Mouse (Mus musculus): Measurements from ENCODE around the gene Atp2a2. TPM values are rescaled to one million over a fixed set of nuclear protein-coding genes. Genes with fewer than 3 reads are reported as not detected.
"Not testable (repeated sequence)": the region's sequence is repeated elsewhere in the genome, so short reads cannot be mapped to it uniquely, and the experiment has no call there.

Atp2a2 gene
- polyA plus RNA-seq, 1 experiment = 23.7 TPM

GRCm38 (mm10) chr5:122421271-122422068, 80.6 kb downstream of the Atp2a2 start, which contains the start of gene Anapc7:
TSS of gene Anapc7 (plus strand) at chr5:122421693.
- no peaks in the 10 kb centered on the region for H3K27me3 ChIP-seq (ENCODE audit: control insufficient read depth, insufficient read depth, low read length)
- peak within 1 kb of the TSS; percentile 93 for H3K4me3 ChIP-seq (ENCODE audit: extremely low read depth, insufficient read depth, insufficient read length)
- TF ChIP-seq CTCF (IDR thresholded peaks at IDR 0.05; ENCODE audit: extremely low read depth, insufficient read depth, insufficient read length, insufficient replicate concordance) = no peak
- TF ChIP-seq POLR2A (IDR thresholded peaks at IDR 0.05; ENCODE audit: low read depth, low read length) = no peak
- no peaks in the 10 kb centered on the region for H3K36me3 ChIP-seq (ENCODE audit: control insufficient read depth, insufficient read depth, low read length)
- peaks cover 5% of the 10 kb centered on the region; the same call in 1 of the 2 replicates for H3K4me1 ChIP-seq (ENCODE audit: control insufficient read depth, insufficient read depth, insufficient read length)
- no peak for DNase-seq (ENCODE audit: low read depth in 1 of 2, low spot score in 2 of 2)
- 21% methylated on average over 17 of the region's 17 CpGs for WGBS
- H3K27ac ChIP-seq (ENCODE audit: insufficient read depth, low read length) = peak within 1 kb of the TSS; percentile 80

- not testable (repeated sequence) for H3K36me3 ChIP-seq (ENCODE audit: control insufficient read depth, insufficient read depth, low read length); H3K4me1 ChIP-seq (ENCODE audit: control insufficient read depth, insufficient read depth, insufficient read length); H3K27ac ChIP-seq (ENCODE audit: insufficient read depth, low read length); H3K4me3 ChIP-seq (ENCODE audit: extremely low read depth, insufficient read depth, insufficient read length); H3K27me3 ChIP-seq (ENCODE audit: control insufficient read depth, insufficient read depth, low read length); DNase-seq (ENCODE audit: low read depth in 1 of 2, low spot score in 2 of 2)
- WGBS = 61% methylated on average over 4 of the region's 4 CpGs
Measured at GRCm38 (mm10) chr5:122420676-122421075, 81.3 kb downstream of the Atp2a2 start.

- Histone ChIP-seq H3K27me3 (ENCODE audit: control insufficient read depth, insufficient read depth, low read length) (no peaks in the 10 kb centered on the region), H3K36me3 (ENCODE audit: control insufficient read depth, insufficient read depth, low read length) (no peaks in the 10 kb centered on the region), H3K27ac (ENCODE audit: insufficient read depth, low read length) (no peak overlapping the region), H3K4me3 (ENCODE audit: extremely low read depth, insufficient read depth, insufficient read length) (no peak overlapping the region), H3K4me1 (ENCODE audit: control insufficient read depth, insufficient read depth, insufficient read length) (no peaks in the 10 kb centered on the region)
- no peak for DNase-seq (ENCODE audit: low read depth in 1 of 2, low spot score in 2 of 2)
- no peak for TF ChIP-seq CTCF (IDR thresholded peaks at IDR 0.05; ENCODE audit: extremely low read depth, insufficient read depth, insufficient read length, insufficient replicate concordance)
- no peak for TF ChIP-seq POLR2A (IDR thresholded peaks at IDR 0.05; ENCODE audit: low read depth, low read length)
- 94% methylated on average over 12 of the region's 12 CpGs for WGBS
Measured at GRCm38 (mm10) chr5:122415465-122415864, 86.6 kb downstream of the Atp2a2 start.

- no peak for DNase-seq (ENCODE audit: low read depth in 1 of 2, low spot score in 2 of 2)
- WGBS = 92% methylated on average over 5 of the region's 5 CpGs
- Histone ChIP-seq H3K27me3 (ENCODE audit: control insufficient read depth, insufficient read depth, low read length) (no peaks in the 10 kb centered on the region), H3K36me3 (ENCODE audit: control insufficient read depth, insufficient read depth, low read length) (peaks cover 5% of the 10 kb centered on the region), H3K27ac (ENCODE audit: insufficient read depth, low read length) (no peak overlapping the region), H3K4me3 (ENCODE audit: extremely low read depth, insufficient read depth, insufficient read length) (no peak overlapping the region), H3K4me1 (ENCODE audit: control insufficient read depth, insufficient read depth, insufficient read length) (no peaks in the 10 kb centered on the region)
- TF ChIP-seq POLR2A (IDR thresholded peaks at IDR 0.05; ENCODE audit: low read depth, low read length) (no peak), CTCF (IDR thresholded peaks at IDR 0.05; ENCODE audit: extremely low read depth, insufficient read depth, insufficient read length, insufficient replicate concordance) (no peak)
Measured at GRCm38 (mm10) chr5:122414351-122414750, 87.7 kb downstream of the Atp2a2 start.

- Histone ChIP-seq H3K27ac (ENCODE audit: insufficient read depth, low read length) (no peak overlapping the region), H3K27me3 (ENCODE audit: control insufficient read depth, insufficient read depth, low read length) (no peaks in the 10 kb centered on the region), H3K36me3 (ENCODE audit: control insufficient read depth, insufficient read depth, low read length) (peaks cover 5% of the 10 kb centered on the region), H3K4me3 (ENCODE audit: extremely low read depth, insufficient read depth, insufficient read length) (no peak overlapping the region), H3K4me1 (ENCODE audit: control insufficient read depth, insufficient read depth, insufficient read length) (no peaks in the 10 kb centered on the region)
- 71% methylated on average over 6 of the region's 6 CpGs for WGBS
- DNase-seq (ENCODE audit: low read depth in 1 of 2, low spot score in 2 of 2) = no peak
- TF ChIP-seq POLR2A (IDR thresholded peaks at IDR 0.05; ENCODE audit: low read depth, low read length) (no peak), CTCF (IDR thresholded peaks at IDR 0.05; ENCODE audit: extremely low read depth, insufficient read depth, insufficient read length, insufficient replicate concordance) (no peak)
Measured at GRCm38 (mm10) chr5:122412826-122413225, 89.2 kb downstream of the Atp2a2 start.

GRCm38 (mm10) chr5:122411892-122412291, 90.1 kb downstream of the Atp2a2 start:
- H3K27ac ChIP-seq (ENCODE audit: insufficient read depth, low read length) = no peak overlapping the region
- H3K27me3 ChIP-seq (ENCODE audit: control insufficient read depth, insufficient read depth, low read length) = no peaks in the 10 kb centered on the region

More at GRCm38 (mm10) chr5:122411892-122412291, 90.1 kb downstream of the Atp2a2 start:
- Histone ChIP-seq H3K36me3 (ENCODE audit: control insufficient read depth, insufficient read depth, low read length) (peaks cover 7% of the 10 kb centered on the region), H3K4me3 (ENCODE audit: extremely low read depth, insufficient read depth, insufficient read length) (no peak overlapping the region), H3K4me1 (ENCODE audit: control insufficient read depth, insufficient read depth, insufficient read length) (no peaks in the 10 kb centered on the region)
- WGBS = 87% methylated on average over 5 of the region's 5 CpGs
- TF ChIP-seq POLR2A (IDR thresholded peaks at IDR 0.05; ENCODE audit: low read depth, low read length) (no peak), CTCF (IDR thresholded peaks at IDR 0.05; ENCODE audit: extremely low read depth, insufficient read depth, insufficient read length, insufficient replicate concordance) (no peak)
- DNase-seq (ENCODE audit: low read depth in 1 of 2, low spot score in 2 of 2) = no peak

All from spleen, adult 2 months (tissue).